Mouse (Mus musculus): ENCODE results near the gene Phkg2. TPM values are rescaled to one million over a fixed set of nuclear protein-coding genes. Genes with fewer than 3 reads are reported as not detected.
"Not testable (repeated sequence)": the region's sequence is repeated elsewhere in the genome, so short reads cannot be mapped to it uniquely, and the experiment has no call there.

Gene Phkg2
- polyA plus RNA-seq, 1 experiment from 2014 or later, result 60.5 TPM

DNA sequence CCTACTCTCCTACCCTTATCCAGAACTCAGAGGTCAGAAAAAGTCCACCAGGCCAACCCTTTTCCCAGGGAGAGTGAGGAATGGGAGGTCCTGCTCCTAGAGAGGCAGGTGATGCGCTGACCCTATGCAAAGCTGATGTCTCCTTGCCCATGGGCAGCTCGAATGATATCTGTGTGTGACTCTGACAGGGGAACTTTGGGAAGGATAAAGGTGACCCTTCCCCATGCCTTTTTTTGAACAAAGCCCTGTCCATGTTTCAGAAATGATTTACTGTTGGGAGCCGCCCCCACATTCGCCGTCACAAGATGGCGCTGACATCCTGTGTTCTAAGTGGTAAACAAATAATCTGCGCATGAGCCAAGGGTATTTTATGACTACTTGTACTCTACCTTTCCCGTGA, 45.3 kb downstream of the Phkg2 start:
- H3K27ac ChIP-seq (ENCODE audit: low read depth, low read length); DNase-seq (ENCODE audit: low spot score); H3K9ac ChIP-seq (ENCODE audit: low read length); H3K36me3 ChIP-seq (ENCODE audit: control insufficient read depth, insufficient read depth, low read length); H3K9me3 ChIP-seq (ENCODE audit: control insufficient read depth, low read length); H3K4me3 ChIP-seq (ENCODE audit: low read depth, low read length); ATAC-seq (replicated peaks; ENCODE audit: low FRiP score); H3K4me2 ChIP-seq (ENCODE audit: low read depth, low read length, severe bottlenecking); H3K27me3 ChIP-seq (ENCODE audit: control insufficient read depth, insufficient read depth, low read length): not testable (repeated sequence)
- peaks cover 13% of the 10 kb centered on the region; the same call in 1 of the 2 replicates for H3K4me1 ChIP-seq (replicated peaks; ENCODE audit: control insufficient read depth, insufficient read depth, low read length)
- WGBS, result 80% methylated on average over 6 of the region's 8 CpGs

DNA sequence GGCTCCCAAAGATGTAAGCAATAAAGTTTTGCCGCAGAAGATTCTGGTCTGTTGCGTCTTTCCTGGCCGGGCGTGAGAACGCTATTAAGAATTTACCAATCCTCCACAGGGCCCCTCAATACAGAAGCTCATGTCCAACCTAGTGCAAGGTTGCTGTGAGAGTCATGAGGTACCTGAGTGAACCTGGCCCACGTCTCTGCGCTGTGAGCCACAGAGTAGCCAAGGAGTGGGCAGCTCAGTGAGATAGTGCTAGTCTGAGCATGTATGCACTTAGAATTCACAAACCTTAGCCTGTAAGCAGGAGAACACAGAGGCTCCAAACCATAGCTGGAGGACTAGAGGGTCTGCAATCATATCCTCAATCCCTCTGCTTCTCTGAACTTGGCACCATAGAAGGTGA, 52.9 kb downstream of the Phkg2 start:
- Histone ChIP-seq H3K9me3 (ENCODE audit: control insufficient read depth, low read length) (no peaks in the 10 kb centered on the region), H3K4me2 (ENCODE audit: low read depth, low read length, severe bottlenecking) (no peak overlapping the region), H3K4me1 (replicated peaks; ENCODE audit: control insufficient read depth, insufficient read depth, low read length) (no peaks in the 10 kb centered on the region), H3K27me3 (ENCODE audit: control insufficient read depth, insufficient read depth, low read length) (no peaks in the 10 kb centered on the region), H3K4me3 (ENCODE audit: low read depth, low read length) (no peak overlapping the region), H3K27ac (ENCODE audit: low read depth, low read length) (no peak overlapping the region), H3K36me3 (ENCODE audit: control insufficient read depth, insufficient read depth, low read length) (no peaks in the 10 kb centered on the region), H3K9ac (ENCODE audit: low read length) (no peak overlapping the region)
- ATAC-seq (replicated peaks; ENCODE audit: low FRiP score) (no peak), DNase-seq (ENCODE audit: low spot score) (no peak)
- 94% methylated on average over 7 of the region's 7 CpGs for WGBS

DNA sequence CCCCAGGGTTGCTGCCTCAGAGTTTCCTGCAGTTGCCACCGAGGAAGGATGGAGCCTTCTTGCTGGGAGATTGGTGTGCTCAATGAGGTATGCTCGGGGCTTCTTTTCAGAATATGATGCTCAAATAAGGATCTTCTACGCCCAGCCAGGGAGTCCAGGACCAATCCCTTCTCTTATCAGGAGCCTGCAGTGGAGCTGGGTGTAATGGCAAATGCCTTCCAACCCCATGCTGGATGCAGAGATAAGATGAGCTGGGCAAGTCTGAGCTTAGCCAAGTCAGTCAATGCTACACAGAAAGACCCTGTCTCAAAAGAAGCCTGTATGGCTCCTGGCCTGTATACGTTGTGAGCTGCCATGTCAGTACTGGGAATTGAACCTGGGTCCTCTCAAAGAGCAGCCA, 53.3 kb downstream of the Phkg2 start:
- Histone ChIP-seq H3K4me1 (replicated peaks; ENCODE audit: control insufficient read depth, insufficient read depth, low read length) (no peaks in the 10 kb centered on the region), H3K9ac (ENCODE audit: low read length) (no peak overlapping the region), H3K27ac (ENCODE audit: low read depth, low read length) (no peak overlapping the region), H3K27me3 (ENCODE audit: control insufficient read depth, insufficient read depth, low read length) (no peaks in the 10 kb centered on the region), H3K9me3 (ENCODE audit: control insufficient read depth, low read length) (no peaks in the 10 kb centered on the region), H3K4me2 (ENCODE audit: low read depth, low read length, severe bottlenecking) (no peak overlapping the region), H3K4me3 (ENCODE audit: low read depth, low read length) (no peak overlapping the region), H3K36me3 (ENCODE audit: control insufficient read depth, insufficient read depth, low read length) (no peaks in the 10 kb centered on the region)
- no peak for ATAC-seq (replicated peaks; ENCODE audit: low FRiP score)
- no peak for DNase-seq (ENCODE audit: low spot score)
- 85% methylated on average over 4 of the region's 4 CpGs for WGBS

DNA sequence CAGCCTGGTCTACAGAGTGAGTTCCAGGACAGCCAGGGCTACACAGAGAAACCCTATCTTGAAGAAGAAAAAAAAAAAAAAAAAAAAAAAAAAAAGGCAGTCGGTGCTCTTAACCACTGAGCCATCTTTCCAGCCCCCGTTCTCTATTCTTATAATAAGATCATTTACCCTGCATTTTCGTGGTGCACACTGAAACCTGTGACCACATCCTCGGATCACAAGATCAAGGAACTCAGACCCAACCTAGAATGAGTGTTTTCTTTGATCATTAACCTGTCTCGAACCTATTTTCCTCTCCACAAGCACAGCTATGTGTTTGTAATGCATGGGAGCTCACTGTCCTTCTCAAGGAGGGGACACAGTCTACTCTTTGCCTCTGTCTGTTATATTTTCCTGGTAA, 55.5 kb downstream of the Phkg2 start:
- Histone ChIP-seq H3K4me1 (replicated peaks; ENCODE audit: control insufficient read depth, insufficient read depth, low read length) (no peaks in the 10 kb centered on the region), H3K27me3 (ENCODE audit: control insufficient read depth, insufficient read depth, low read length) (no peaks in the 10 kb centered on the region)
- WGBS, result 89% methylated on average over 5 of the region's 5 CpGs

DNA sequence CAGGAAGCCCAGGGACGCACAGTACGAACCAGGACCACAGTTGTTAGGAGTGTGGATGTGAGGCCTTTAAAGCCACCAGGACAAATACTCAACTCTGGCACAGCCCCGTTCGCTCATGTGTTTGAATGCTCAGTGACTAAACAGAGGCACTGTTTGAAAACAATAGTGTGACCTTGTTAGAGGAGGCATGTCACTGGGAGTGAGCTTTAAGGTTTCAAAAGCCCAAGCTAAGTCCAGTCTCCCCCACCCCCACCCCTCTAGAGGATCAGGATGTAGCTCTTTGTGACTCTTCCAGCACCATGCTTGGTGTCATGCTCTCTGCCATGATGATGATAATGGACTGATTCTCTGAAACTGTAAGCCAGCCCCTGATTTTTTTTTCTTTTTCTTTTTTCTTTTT, 58.3 kb downstream of the Phkg2 start:
- H3K27ac ChIP-seq (ENCODE audit: low read depth, low read length), result no peak overlapping the region
- no peak overlapping the region for H3K4me2 ChIP-seq (ENCODE audit: low read depth, low read length, severe bottlenecking)
- H3K36me3 ChIP-seq (ENCODE audit: control insufficient read depth, insufficient read depth, low read length), result no peaks in the 10 kb centered on the region
- H3K4me1 ChIP-seq (replicated peaks; ENCODE audit: control insufficient read depth, insufficient read depth, low read length), result no peaks in the 10 kb centered on the region
- H3K9ac ChIP-seq (ENCODE audit: low read length), result no peak overlapping the region
- no peaks in the 10 kb centered on the region for H3K9me3 ChIP-seq (ENCODE audit: control insufficient read depth, low read length)
- H3K4me3 ChIP-seq (ENCODE audit: low read depth, low read length), result no peak overlapping the region
- H3K27me3 ChIP-seq (ENCODE audit: control insufficient read depth, insufficient read depth, low read length), result no peaks in the 10 kb centered on the region
- no peak for DNase-seq (ENCODE audit: low spot score)
- WGBS, result 63% methylated on average over 4 of the region's 4 CpGs
- ATAC-seq (replicated peaks; ENCODE audit: low FRiP score), result no peak

More for the DNA sequence above, 55.5 kb downstream of the Phkg2 start:
- Histone ChIP-seq H3K4me3 (ENCODE audit: low read depth, low read length) (no peak overlapping the region), H3K9me3 (ENCODE audit: control insufficient read depth, low read length) (no peaks in the 10 kb centered on the region), H3K4me2 (ENCODE audit: low read depth, low read length, severe bottlenecking) (no peak overlapping the region), H3K27ac (ENCODE audit: low read depth, low read length) (no peak overlapping the region), H3K9ac (ENCODE audit: low read length) (no peak overlapping the region), H3K36me3 (ENCODE audit: control insufficient read depth, insufficient read depth, low read length) (no peaks in the 10 kb centered on the region)
- DNase-seq (ENCODE audit: low spot score), result no peak
- ATAC-seq (replicated peaks; ENCODE audit: low FRiP score), result no peak

Other genes starting within 250 kb of the Phkg2 start
- gene Zfp768, start 227.8 kb upstream of the Phkg2 start, polyA plus RNA-seq (2014; fragmentation: Nextera tagmentation; extraction: Ambion mirVana), result 5.3 and 5.5 TPM in 2 replicates
- gene Zfp747, start 197.3 kb upstream of the Phkg2 start, polyA plus RNA-seq (2014; fragmentation: Nextera tagmentation; extraction: Ambion mirVana), result 8.5 and 8.6 TPM in 2 replicates
- 5.0 and 5.3 TPM in 2 replicates for gene 9130019O22Rik, start 186.2 kb upstream of the Phkg2 start, polyA plus RNA-seq (2014; fragmentation: Nextera tagmentation; extraction: Ambion mirVana)
- gene E430018J23Rik, start 179.7 kb upstream of the Phkg2 start, polyA plus RNA-seq (2014; fragmentation: Nextera tagmentation; extraction: Ambion mirVana), result 5.9 and 6.8 TPM in 2 replicates
- 7.2 and 7.4 TPM in 2 replicates for gene Zfp764, start 166.5 kb upstream of the Phkg2 start, polyA plus RNA-seq (2014; fragmentation: Nextera tagmentation; extraction: Ambion mirVana)
- 35.4 and 35.7 TPM in 2 replicates for gene Zfp688, start 151.3 kb upstream of the Phkg2 start, polyA plus RNA-seq (2014; fragmentation: Nextera tagmentation; extraction: Ambion mirVana)
- gene Zfp689, start 124.2 kb upstream of the Phkg2 start, polyA plus RNA-seq (2014; fragmentation: Nextera tagmentation; extraction: Ambion mirVana), result 15.7 and 16.5 TPM in 2 replicates
- gene Prr14, start 113.7 kb upstream of the Phkg2 start, polyA plus RNA-seq (2014; fragmentation: Nextera tagmentation; extraction: Ambion mirVana), result 70.7 and 77.3 TPM in 2 replicates
- 13.6 and 14.7 TPM in 2 replicates for gene Fbrs, start 94.1 kb upstream of the Phkg2 start, polyA plus RNA-seq (2014; fragmentation: Nextera tagmentation; extraction: Ambion mirVana)
- gene Srcap, start 61.4 kb upstream of the Phkg2 start, polyA plus RNA-seq (2014; fragmentation: Nextera tagmentation; extraction: Ambion mirVana), result 91.6 and 93.5 TPM in 2 replicates
- gene Gm42715, start 53.8 kb upstream of the Phkg2 start, polyA plus RNA-seq (2014; fragmentation: Nextera tagmentation; extraction: Ambion mirVana), result 23.3 and 24.7 TPM in 2 replicates
- gene Tmem265, start 11.9 kb upstream of the Phkg2 start, polyA plus RNA-seq (2014; fragmentation: Nextera tagmentation; extraction: Ambion mirVana), result 10.2 and 13.0 TPM in 2 replicates
- 13.5 and 17.7 TPM in 2 replicates for gene Ccdc189, start 15.3 kb downstream of the Phkg2 start, polyA plus RNA-seq (2014; fragmentation: Nextera tagmentation; extraction: Ambion mirVana)
- gene Rnf40, start 15.4 kb downstream of the Phkg2 start, polyA plus RNA-seq (2014; fragmentation: Nextera tagmentation; extraction: Ambion mirVana), result 59.1 and 66.3 TPM in 2 replicates
- 33.4 and 36.6 TPM in 2 replicates for gene Zfp629, start 42.5 kb downstream of the Phkg2 start, polyA plus RNA-seq (2014; fragmentation: Nextera tagmentation; extraction: Ambion mirVana)
- 59.5 and 65.8 TPM in 2 replicates for gene Bcl7c, start 135.6 kb downstream of the Phkg2 start, polyA plus RNA-seq (2014; fragmentation: Nextera tagmentation; extraction: Ambion mirVana)
- 7.2 and 9.5 TPM in 2 replicates for gene Ctf1, start 139.4 kb downstream of the Phkg2 start, polyA plus RNA-seq (2014; fragmentation: Nextera tagmentation; extraction: Ambion mirVana)
- 0.63 TPM in 1 of 2 replicates, not detected in the other for gene Ctf2, start 158.8 kb downstream of the Phkg2 start, polyA plus RNA-seq (2014; fragmentation: Nextera tagmentation; extraction: Ambion mirVana)
- gene Fbxl19, start 171.2 kb downstream of the Phkg2 start, polyA plus RNA-seq (2014; fragmentation: Nextera tagmentation; extraction: Ambion mirVana), result 7.9 and 9.7 TPM in 2 replicates
- gene Orai3, start 196.5 kb downstream of the Phkg2 start, polyA plus RNA-seq (2014; fragmentation: Nextera tagmentation; extraction: Ambion mirVana), result 6.6 and 7.1 TPM in 2 replicates
- 28.8 and 30.7 TPM in 2 replicates for gene Setd1a, start 203.3 kb downstream of the Phkg2 start, polyA plus RNA-seq (2014; fragmentation: Nextera tagmentation; extraction: Ambion mirVana)
- not detected in 2 replicates for gene Gm49388, start 212.3 kb downstream of the Phkg2 start, polyA plus RNA-seq (2014; fragmentation: Nextera tagmentation; extraction: Ambion mirVana)
- 6.5 and 7.9 TPM in 2 replicates for gene Hsd3b7, start 227.3 kb downstream of the Phkg2 start, polyA plus RNA-seq (2014; fragmentation: Nextera tagmentation; extraction: Ambion mirVana)